Mouse (Mus musculus): ENCODE data around the gene Homer2.

Gene Homer2

DNA sequence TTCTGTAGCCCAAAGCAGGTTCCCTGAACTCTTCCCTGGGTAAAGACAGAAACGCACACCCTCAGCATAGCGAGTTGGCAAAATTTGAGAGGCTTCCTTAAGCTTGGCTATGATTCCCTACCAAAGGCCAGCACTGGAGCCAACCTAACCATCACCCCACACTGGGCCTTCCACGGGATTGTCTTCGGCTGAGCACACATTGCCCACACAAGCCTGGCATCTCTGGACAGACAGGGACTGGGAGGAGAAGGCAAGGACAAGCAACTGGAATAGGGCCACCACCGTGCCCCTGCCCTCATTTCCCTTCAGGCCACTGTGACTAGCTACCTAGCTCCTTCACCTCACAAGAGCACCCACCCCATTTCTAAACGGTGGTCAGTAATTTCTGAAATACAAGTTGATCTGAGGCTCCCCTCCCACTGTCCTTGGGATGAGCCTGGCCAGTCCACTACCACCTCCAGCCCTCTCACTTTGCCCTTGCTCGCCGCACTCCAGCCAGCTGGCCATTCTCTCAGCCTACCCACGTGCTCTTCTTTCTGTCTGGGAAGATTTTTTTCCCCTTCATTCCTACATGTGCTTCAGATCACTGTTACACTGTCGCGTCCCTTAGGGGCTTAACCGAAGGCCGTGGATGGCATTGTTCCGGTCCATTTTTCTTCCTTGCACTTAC, at the start of gene Homer2:
Gene Homer2, minus strand, starts transcription at position 57 of the 670 bp plus-strand sequence.
- DNase-seq (ENCODE audit: low read depth, low spot score), result no peak

DNA sequence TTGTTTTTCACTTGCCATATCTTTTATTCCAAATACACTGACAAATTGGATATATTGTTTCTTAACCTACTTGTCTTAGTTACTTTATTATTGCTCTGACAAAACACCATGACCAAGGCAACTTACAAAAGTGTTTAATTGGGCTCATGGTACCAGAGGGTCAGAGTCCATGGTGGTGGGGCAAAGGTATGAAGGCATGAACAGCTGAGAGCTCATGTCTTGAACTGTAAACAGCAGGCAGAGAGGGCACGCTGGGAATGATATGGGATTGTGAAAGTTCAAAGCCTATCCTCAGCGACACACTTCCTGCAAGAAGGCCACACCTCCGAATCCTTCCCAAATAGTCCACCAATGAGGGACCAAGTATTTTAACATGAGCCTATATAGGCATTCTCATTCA, 40.6 kb upstream of the Homer2 start:
- no peak for DNase-seq (ENCODE audit: low read depth, low spot score)

GRCm38 (mm10) chr7:81744145-81744544, 36.8 kb upstream of the Homer2 start:
- no peak for DNase-seq (ENCODE audit: low read depth, low spot score)

- no peak for DNase-seq (ENCODE audit: low read depth, low spot score)
Observed at GRCm38 (mm10) chr7:81740010-81740409, 32.7 kb upstream of the Homer2 start.

DNA sequence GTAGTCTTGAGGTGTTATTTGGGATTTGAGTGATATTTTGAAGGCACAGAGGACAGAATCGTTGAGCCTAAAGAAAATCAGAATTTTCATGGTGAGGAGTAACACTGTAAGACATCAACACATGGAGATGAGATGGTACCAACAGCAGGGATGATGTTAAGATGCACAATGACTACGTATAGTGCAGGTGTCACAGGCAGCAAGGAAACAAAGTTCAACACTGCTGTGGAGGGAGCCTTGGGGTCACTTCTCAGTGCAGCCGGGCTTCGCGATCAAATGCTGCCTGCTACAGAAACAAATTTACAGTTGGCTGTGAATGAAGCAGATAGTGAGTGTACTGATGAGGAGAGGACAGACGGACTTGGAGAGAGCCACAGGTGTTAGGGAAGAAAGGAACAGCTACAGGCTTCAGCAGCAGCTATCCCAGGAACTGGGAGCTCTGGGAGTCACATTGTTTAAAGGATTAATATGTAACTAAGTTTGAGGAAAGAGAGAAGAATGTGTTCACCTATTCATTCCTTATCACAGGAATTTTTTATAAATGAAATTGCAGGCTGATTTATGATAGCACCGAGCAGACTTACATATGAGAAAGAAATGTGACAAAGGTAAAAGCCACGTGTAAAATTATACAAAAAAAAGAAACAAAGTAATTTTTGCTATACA, 31.5 kb upstream of the Homer2 start:
- DNase-seq (ENCODE audit: low read depth, low spot score), result no peak

DNA sequence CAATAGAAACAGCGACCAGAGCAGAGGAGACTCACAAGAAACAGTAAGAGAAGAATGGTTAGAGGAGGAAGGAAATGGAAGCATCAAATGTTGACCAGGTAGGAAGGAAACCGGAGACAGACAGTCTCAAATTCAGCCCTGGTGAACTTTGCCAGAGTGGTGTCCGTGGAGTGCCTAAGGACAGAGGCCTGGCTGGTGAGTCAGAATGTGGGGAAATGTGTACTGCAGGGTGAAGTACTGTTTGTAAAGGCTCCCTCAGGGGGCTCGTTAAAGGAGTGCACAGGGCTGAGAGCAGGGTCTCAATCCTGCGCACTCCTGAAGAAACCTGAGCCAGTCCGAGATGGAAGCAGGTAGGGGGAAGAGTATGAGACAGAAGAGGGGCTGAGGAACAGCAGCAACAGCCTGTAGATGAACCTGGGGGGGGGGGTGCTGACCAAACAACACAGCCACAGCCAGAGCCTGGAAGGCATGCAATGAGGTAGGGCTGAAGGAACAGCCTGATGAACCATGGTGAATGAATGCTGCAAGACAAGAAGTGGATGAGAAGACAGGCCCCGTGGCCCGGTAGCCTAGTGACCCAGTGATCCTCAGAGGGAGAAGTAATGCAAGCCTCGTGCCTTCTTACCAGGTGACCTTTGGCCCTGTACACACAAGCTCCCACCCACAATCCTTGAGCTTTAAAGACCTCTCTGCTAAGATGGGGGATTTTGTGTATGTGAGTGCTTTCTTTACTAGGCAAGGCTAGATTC, 28.1 kb upstream of the Homer2 start:
- no peak for DNase-seq (ENCODE audit: low read depth, low spot score)

GRCm38 (mm10) chr7:81732183-81733089, 25.1 kb upstream of the Homer2 start:
- no peak for DNase-seq (ENCODE audit: low read depth, low spot score)

DNA sequence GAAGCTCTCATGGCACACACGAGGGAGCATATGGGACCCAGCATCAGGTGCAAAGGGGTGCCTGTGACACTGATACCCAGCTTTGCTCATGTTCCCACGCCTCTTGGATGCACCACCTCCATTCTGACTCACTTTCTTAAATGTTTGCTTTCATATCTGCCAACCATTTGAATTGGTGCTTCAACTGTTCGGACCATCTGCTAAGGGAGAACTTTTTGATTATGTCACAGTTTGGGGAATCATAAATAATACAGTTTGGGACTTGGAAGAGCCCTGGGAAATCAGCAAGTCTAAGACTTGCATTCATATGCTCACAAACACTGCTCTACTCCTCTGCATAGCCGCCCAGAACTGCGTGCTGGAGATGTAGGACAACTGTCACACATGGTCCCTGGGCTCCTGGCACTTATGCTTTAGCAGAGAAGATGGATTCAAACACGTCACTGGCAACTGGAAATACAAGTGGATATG, 23.9 kb upstream of the Homer2 start:
- DNase-seq (ENCODE audit: low read depth, low spot score), result no peak

- DNase-seq (ENCODE audit: low read depth, low spot score), result no peak
Observed at GRCm38 (mm10) chr7:81729787-81730186, 22.5 kb upstream of the Homer2 start.

- DNase-seq (ENCODE audit: low read depth, low spot score), result no peak
Observed at GRCm38 (mm10) chr7:81727716-81728115, 20.4 kb upstream of the Homer2 start.

DNA sequence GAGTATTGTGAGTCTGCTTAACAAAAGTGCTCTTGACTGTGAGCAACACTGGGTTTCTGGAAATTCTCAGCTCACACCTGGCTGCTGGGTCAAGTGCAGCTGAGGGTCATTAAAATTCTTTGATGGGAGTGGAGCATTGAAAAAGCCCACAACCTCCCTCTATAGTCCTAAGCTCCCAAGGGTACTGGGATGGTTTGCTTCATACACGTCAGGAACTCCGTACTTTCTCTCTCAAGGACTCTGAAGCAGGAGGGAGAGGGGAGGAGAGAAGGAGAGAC, 19.3 kb upstream of the Homer2 start:
- DNase-seq (ENCODE audit: low read depth, low spot score), result no peak

- DNase-seq (ENCODE audit: low read depth, low spot score), result no peak
Observed at GRCm38 (mm10) chr7:81725986-81726727, 18.8 kb upstream of the Homer2 start.

DNA sequence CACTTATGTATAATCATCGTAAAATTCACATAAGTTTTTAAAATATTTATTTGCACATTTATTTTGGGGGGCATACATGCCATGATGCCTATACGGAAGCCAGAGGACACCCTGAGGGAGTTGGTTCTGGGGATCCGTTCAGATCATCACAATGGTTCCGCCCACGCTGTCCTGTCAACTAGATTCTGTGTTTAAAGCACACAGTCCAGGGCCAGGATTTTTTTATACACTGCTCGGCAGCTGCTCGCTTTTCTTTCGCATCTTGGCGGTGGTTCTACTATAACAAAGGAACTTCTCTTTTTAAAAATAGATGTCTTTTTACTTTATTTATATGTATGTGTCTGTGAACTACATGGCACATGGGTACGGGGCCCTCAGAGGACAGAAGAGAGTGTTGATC, 16.5 kb upstream of the Homer2 start:
- DNase-seq (ENCODE audit: low read depth, low spot score), result no peak

GRCm38 (mm10) chr7:81721271-81721670, 13.9 kb upstream of the Homer2 start:
- DNase-seq (ENCODE audit: low read depth, low spot score), result no peak

DNA sequence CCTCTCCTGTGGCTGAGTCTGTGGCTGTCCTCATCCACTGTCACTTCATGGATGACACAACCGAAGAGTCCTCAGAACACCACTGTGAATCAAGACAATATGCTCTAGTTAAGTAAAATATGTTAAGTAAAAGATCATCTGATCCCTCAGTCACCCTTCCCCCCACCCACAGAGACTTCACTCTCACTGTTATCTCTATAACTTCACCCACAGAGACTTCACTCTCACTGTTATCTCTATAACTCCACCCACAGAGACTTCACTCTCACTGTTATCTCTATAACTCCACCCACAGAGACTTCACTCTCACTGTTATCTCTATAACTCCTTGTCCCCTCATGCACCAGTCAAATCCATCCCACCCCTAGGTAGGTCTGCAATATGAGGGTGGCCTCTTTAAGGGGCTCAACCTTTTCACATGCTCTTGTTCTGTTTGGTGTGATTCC, 11.9 kb upstream of the Homer2 start:
- DNase-seq (ENCODE audit: low read depth, low spot score), result no peak

DNA sequence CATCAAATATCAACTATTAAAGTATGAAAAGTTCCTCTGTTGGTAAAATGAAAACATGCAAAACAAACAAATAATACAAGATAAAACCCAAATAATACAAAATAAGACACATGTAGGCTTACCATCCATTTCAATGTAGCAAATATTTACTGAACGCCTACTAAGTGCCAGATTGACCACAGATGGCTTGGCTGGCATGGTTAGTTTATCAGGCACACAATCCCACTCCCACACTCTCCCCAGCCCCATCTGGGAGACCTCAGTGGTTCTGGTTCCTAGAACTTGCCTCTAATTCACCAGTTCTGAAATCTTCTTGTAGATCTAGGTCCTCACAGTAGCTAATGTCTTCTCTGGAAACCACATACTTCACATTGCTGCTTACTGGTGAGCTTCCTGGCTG, 11.3 kb upstream of the Homer2 start:
- no peak for DNase-seq (ENCODE audit: low read depth, low spot score)

DNA sequence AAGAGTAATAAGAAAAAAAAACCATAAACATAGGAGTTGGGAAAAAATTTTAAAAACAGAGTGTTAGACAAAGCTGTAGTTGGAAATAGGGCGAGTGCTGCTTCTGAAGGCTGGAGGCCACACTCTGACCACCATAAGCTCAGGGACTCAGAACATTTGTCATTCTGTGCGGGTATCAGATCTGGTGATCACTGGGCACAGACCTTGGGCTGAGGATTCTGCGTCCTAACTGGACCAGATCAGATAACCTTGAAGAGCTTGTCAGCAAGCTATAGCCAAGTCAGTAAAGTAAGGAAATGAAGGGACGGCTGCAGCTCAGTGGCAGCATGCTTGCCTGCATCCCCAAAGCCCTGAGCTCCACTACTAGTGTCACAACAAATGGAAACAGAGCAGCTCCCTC, 2.8 kb upstream of the Homer2 start:
- DNase-seq (ENCODE audit: low read depth, low spot score), result no peak

DNA sequence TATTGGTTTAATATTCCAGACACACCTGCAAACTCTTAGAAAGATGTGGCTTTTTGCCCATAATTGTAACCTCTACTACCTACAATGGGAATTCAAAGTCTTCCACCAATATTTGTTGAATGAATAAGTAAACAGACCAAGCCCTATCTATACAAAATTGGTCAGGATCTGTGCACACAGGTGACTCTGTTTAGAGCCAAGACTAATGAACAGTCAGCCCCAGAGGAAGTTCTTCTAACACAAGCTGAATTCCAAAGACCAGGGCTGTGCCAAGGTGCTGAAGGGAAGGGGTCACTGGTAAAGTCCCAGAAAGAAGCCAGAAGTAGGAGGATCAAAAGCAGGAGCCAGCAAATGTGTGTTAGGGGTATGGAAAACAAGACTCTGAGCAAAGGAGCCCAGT, 838 bp upstream of the Homer2 start:
- DNase-seq (ENCODE audit: low read depth, low spot score), result no peak

- DNase-seq (ENCODE audit: low read depth, low spot score), result no peak
Observed at GRCm38 (mm10) chr7:81706416-81707391, 623 bp downstream of the Homer2 start.

DNA sequence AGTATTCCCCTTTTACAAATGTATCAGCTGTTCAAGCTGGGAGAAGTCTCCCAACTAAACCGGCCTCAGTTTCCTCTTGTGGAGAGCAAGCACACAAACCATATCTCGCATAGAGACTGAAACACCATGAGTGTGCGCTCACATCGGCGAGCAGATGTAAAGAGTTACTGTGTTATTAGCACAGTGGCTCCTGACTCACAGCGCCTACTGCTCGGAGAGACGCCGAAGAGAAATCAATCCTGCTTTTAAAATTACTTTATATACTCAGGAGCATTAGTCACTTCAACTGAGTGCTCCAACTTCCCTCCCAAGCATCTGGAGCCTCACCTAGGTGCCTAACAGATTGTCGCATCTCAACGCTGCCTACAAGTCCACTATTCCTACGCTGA, 1.3 kb downstream of the Homer2 start:
- DNase-seq (ENCODE audit: low read depth, low spot score), result no peak
